Mouse (Mus musculus) right cerebral cortex, adult 2 months (tissue): Measurements from ENCODE around the gene Nsf.
A peak's percentile ranks its signal among the peaks of the same experiment; 100 is the strongest.

Experiments
- DNase-seq, 2 experiments: peaks; one replicate each; pipeline ENCODE4 v3.0.0; 2021 to 2022; ENCODE audit warnings: low spot score in 2 of 2

Gene Nsf

GRCm38 (mm10) chr11:103941351-103941750, 12.5 kb downstream of the Nsf start:
- no peak for DNase-seq

GRCm38 (mm10) chr11:103940887-103941286, 13.0 kb downstream of the Nsf start:
- DNase-seq, result no peak

- DNase-seq, result no peak
Measured at GRCm38 (mm10) chr11:103937976-103938728, 15.7 kb downstream of the Nsf start.

- DNase-seq, result peak; percentile 34 to 55
Measured at GRCm38 (mm10) chr11:103937451-103937850, 16.4 kb downstream of the Nsf start.

- DNase-seq, result no peak
Measured at GRCm38 (mm10) chr11:103935717-103936116, 18.1 kb downstream of the Nsf start.

- no peak for DNase-seq
Measured at GRCm38 (mm10) chr11:103933886-103934285, 20.0 kb downstream of the Nsf start.

- no peak for DNase-seq
Measured at GRCm38 (mm10) chr11:103923957-103924356, 29.9 kb downstream of the Nsf start.

- no peak for DNase-seq
Measured at GRCm38 (mm10) chr11:103923272-103923671, 30.6 kb downstream of the Nsf start.

- DNase-seq, result no peak
Measured at GRCm38 (mm10) chr11:103922812-103923211, 31.0 kb downstream of the Nsf start.

- DNase-seq, result no peak
Measured at GRCm38 (mm10) chr11:103920665-103921064, 33.2 kb downstream of the Nsf start.

- DNase-seq, result peak; percentile 36 to 37
Measured at GRCm38 (mm10) chr11:103916807-103917206, 37.0 kb downstream of the Nsf start.

- no peak for DNase-seq
Measured at GRCm38 (mm10) chr11:103915686-103916085, 38.2 kb downstream of the Nsf start.

GRCm38 (mm10) chr11:103910993-103911585, 42.8 kb downstream of the Nsf start:
- DNase-seq, result no peak

- no peak for DNase-seq
Measured at GRCm38 (mm10) chr11:103910531-103910930, 43.3 kb downstream of the Nsf start.

GRCm38 (mm10) chr11:103909809-103910208, 44.0 kb downstream of the Nsf start:
- DNase-seq, result no peak

GRCm38 (mm10) chr11:103909396-103909795, 44.5 kb downstream of the Nsf start:
- no peak for DNase-seq

GRCm38 (mm10) chr11:103906051-103906719, 47.7 kb downstream of the Nsf start:
- peak in 1 of 2 experiments; percentile 16 for DNase-seq

- DNase-seq, result peak in 1 of 2 experiments; percentile 28
Measured at GRCm38 (mm10) chr11:103905506-103905905, 48.4 kb downstream of the Nsf start.

- no peak for DNase-seq
Measured at GRCm38 (mm10) chr11:103901581-103901966, 52.3 kb downstream of the Nsf start.

GRCm38 (mm10) chr11:103900803-103901580, 52.9 kb downstream of the Nsf start:
- DNase-seq, result peak in 1 of 2 experiments; percentile 25

GRCm38 (mm10) chr11:103896966-103897750, 56.7 kb downstream of the Nsf start:
- no peak for DNase-seq
